Mouse (Mus musculus) lung, adult 2 months (tissue): Measurements from ENCODE around the gene Sall1.

Source experiments
- CTCF ChIP-seq: fragments of 200-500 bp; IDR thresholded peaks from 2 replicates; pipeline ENCODE4 v1.5.1; 2011; ENCODE audit warnings: mild to moderate bottlenecking, low read length, control low read depth; ENCODE audit not compliant: insufficient read depth
- POLR2A ChIP-seq: fragments of 200-500 bp; IDR thresholded peaks from 2 replicates; pipeline ENCODE4 v1.6.1; 2011; ENCODE audit warnings: low read depth, mild to moderate bottlenecking, control low read depth, low read length, borderline replicate concordance; ENCODE audit errors: extremely low read depth

DNA sequence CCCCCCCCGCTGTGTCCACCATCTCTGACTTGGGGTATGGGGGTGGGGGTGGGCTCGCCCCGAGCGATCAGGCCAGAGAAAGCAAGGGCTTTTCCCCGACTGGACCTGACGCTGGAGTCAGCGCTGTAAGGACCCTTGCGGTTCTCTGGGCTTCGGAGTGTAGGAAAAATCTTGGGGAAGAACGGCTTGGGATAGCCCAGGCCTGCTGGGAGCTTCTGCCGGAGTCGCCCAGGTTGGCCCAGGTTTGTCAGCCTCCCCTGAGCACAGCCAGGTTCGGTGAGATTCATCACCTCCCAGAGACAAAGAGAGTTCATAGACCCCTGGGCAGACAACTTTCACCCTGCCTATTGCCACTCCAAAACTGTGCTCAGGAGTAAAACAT is 17.8 kb downstream of the Sall1 start:
- TF ChIP-seq CTCF (no peak), POLR2A (no peak)
